Mouse (Mus musculus): Measurements from ENCODE around the gene Itpa.
A peak's percentile ranks its signal among the peaks of the same experiment; 100 is the strongest.
"Not testable (repeated sequence)": the region's sequence is repeated elsewhere in the genome, so short reads cannot be mapped to it uniquely, and the experiment has no call there.

The Itpa gene

GRCm38 (mm10) chr2:130667559-130667958 is at the start of gene Itpa:
Itpa (plus strand) TSS chr2:130667610.
- peak; percentile 90 to 92 for DNase-seq

DNA sequence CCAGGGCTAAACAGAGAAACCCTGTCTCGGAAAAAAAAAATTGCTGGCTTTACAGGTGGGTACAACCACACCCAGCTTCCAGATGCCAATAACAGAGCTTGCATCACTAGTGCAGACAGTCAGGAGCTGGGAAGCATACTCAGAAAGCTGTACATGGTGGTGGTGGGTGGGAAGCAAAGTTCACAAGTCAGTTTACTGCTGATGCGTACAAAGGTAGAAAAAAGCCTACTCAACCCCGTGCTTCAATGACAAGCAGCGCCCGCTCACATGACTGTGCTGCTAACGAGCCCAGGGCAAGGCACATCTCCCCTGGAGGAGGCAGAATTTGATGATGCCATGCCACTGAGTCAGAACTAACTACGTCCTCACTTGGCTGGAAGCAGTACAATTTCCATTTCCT is 48.4 kb upstream of the Itpa start:
- DNase-seq = peak; percentile 62 to 65

GRCm38 (mm10) chr2:130628424-130628823 is 39.0 kb upstream of the Itpa start:
- DNase-seq = peak in 1 of 2 experiments; percentile 38

DNA sequence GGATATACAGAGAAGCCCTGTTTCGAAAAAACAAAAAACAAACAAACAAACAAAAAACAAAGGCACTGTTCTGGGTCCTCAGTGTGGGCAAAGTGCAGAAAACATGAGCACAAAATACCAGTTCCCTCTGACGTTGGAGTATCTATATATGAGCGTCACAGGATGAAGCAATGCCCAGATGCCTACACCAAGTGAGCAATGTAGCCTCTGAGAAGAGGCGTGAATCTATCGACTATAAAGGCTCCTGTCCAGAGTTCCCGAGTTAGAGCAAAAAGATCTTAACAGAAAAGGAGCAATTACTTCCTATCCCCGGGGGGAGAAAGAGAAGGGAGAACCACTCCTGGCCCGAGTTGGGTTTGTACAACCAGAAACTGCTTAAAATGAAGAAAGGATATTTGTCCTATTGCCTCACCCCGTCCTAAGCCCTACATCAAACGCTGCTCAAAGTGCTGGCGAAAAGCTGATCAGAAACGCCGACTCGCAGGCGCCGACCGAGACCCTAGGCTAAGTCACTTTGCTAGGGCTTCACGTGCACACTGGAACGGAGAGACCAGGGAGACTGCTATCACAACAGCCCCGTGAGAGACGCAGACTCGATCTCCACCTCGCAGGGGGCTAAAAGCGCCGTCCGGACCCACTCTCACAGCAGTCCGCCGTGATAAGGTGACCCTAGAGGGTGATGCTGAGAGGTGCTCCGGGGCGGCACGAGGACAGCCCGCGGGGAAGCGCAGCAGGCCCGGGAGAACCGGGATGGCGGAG is 38.2 kb upstream of the Itpa start:
- DNase-seq = no peak

DNA sequence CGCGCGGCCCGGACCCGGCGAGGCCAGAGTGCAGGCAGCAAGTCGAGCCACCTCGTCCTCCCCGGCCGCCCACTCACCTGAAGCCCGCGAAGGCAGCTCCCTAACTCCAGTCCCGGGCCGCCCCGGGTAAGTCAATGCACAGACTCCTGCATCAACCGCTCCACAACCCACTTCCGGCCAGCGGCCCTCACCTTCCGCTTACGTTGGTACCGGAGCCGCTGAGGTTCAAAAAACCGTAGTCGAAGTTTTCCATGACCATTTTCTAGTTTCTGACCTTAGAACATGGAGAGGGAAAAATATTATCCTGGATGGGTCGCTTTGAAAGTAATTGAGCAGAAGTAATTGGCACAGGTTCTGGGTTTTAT is 37.6 kb upstream of the Itpa start, which contains the start of the genes Fastkd5 and Ubox5:
Gene Fastkd5, minus strand, starts transcription at position 189 of the 365 bp plus-strand sequence.
Gene Ubox5, minus strand, starts transcription at position 200 of the 365 bp plus-strand sequence.
- peak; percentile 93 to 97 for DNase-seq

GRCm38 (mm10) chr2:130632416-130632815 is 35.0 kb upstream of the Itpa start:
- peak; percentile 76 to 81 for DNase-seq

- peak in 1 of 2 experiments; percentile 43 for DNase-seq
Measured at GRCm38 (mm10) chr2:130632887-130633675, 34.3 kb upstream of the Itpa start.

- DNase-seq = peak in 1 of 2 experiments; percentile 30
Measured at GRCm38 (mm10) chr2:130634006-130634738, 33.2 kb upstream of the Itpa start.

- DNase-seq = peak in 1 of 2 experiments; percentile 38
Measured at GRCm38 (mm10) chr2:130634739-130635411, 32.5 kb upstream of the Itpa start.

- peak in 1 of 2 experiments; percentile 23 for DNase-seq
Measured at GRCm38 (mm10) chr2:130635847-130636246, 31.6 kb upstream of the Itpa start.

DNA sequence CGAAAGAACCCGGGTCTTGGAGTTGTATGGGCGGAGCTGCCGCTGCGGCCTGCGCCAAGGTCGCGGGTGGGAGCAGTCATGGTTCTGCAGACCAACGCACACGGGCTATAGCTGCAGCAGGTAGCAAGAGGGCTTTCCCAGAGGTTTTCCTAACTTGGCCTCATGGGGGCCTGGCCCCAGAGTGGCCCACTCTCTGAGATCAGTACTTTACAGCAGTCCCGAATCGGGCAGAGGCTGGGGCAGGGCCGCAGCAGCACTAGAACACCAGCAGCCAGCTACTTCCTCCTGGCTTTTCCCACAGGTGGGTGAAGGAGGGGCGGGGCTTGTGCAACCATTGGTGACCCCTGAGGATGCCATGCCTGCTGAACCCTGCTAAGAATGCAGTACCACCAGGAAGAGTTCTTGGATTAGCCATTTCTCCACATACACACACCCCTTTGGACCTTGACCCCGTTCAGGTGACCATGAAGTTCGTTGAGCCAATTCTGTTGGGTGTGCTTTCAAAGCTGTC is 29.3 kb upstream of the Itpa start:
- peak; percentile 93 to 95 for DNase-seq

DNA sequence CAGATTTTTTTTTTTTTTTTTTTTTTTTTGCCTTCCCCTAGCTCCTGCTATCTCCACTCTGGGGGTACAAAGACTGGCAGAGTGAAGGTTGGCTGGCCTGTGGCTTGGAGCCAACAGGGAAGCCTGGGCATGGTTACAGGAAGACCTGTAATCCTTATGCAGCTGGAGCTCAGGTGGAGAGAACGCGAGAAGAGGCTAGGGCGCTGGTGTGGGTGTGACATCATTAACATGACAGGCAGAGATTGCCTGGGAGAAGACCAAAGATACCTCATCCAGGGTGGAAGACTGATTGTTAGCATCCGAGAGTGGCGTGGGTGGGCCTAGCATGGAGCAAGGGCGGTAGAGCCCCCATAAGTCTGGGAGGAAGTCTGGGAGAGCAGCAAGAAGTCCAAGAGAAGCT is 28.1 kb upstream of the Itpa start:
- peak in 1 of 2 experiments; percentile 72 for DNase-seq

DNA sequence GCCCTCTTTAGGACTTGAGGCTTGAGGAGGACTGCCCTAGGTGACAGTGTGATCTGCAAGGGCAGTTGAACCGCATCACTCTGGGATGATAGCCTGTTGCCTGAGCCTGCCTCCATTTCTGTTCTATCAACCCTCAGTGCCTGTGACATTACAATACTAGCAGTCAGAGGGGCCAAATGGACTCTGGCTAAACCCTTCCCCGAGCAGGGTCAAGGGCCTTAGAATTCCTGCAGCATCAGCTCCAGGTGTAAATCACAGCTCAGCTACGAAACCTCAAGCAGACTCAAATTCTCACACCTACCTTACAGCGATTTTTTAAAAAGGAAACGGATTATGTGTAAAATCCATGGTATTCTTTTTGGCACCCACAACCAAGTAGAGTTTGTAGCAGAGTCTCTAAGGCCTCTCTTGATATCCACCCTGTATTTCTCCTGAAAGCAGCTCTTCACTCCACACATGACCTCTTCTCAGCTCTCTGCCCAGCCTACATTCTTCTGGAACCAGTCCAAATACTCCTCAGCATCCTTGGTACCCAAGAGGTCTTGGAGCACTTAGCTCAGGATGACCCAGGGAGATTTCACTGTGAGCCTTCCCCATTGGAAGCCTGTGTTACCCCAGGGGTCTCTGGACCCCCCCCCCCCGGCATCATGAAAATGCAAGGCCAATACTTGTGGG is 25.9 kb upstream of the Itpa start:
- peak; percentile 46 to 61 for DNase-seq

- DNase-seq = no peak
Measured at GRCm38 (mm10) chr2:130642197-130642660, 25.2 kb upstream of the Itpa start.

GRCm38 (mm10) chr2:130642684-130643369 is 24.6 kb upstream of the Itpa start, which contains the start of gene Lzts3:
Lzts3 (minus strand) TSS chr2:130642803.
- peak; percentile 95 to 98 for DNase-seq

GRCm38 (mm10) chr2:130645198-130645597 is 22.2 kb upstream of the Itpa start:
- DNase-seq = no peak

- not testable (repeated sequence) for DNase-seq
Measured at GRCm38 (mm10) chr2:130649028-130649427, 18.4 kb upstream of the Itpa start.

DNA sequence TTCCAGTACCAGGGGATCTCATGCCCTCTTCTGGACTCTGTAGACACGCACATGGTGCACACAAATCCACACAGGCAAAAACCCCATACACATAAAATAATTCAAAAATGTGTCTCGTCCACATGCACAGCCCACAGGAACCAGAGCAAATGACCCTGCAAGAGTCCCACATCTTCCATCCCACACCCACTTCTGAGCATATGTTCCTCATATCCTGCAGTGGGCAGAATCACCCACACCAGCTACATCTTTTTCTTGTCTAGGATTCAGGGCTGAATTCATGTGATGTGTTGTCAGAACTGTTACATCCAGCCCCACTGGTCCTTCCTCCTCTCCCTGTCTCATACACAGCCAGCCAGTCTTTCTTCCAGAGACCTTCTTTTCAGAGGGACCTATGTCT is 14.1 kb upstream of the Itpa start:
- no peak for DNase-seq

GRCm38 (mm10) chr2:130653760-130654159 is 13.7 kb upstream of the Itpa start:
- no peak for DNase-seq

- no peak for DNase-seq
Measured at GRCm38 (mm10) chr2:130655660-130656339, 11.6 kb upstream of the Itpa start.
